Mouse (Mus musculus) central nervous system, embryonic 18 days (tissue): ENCODE data around the gene Abhd17a. TPM values are rescaled to one million over a fixed set of nuclear protein-coding genes. Genes with fewer than 3 reads are reported as not detected.

Source experiments
- polyA plus RNA-seq: library from polyadenylated mRNA; depleted of rRNA; stranded (reverse); fragments of >200 nt; gene quantifications from 2 replicates; pipeline ENCODE4 v1.2.3, GENCODE M21; 2012; rRNA removed

The Abhd17a gene
- polyA plus RNA-seq: 158 and 169 TPM in 2 replicates

GRCm38 (mm10) chr10:80589879-80590854 lies at the start of gene Abhd17a:
TSS of gene Abhd17a (minus strand) at chr10:80590341.

DNA sequence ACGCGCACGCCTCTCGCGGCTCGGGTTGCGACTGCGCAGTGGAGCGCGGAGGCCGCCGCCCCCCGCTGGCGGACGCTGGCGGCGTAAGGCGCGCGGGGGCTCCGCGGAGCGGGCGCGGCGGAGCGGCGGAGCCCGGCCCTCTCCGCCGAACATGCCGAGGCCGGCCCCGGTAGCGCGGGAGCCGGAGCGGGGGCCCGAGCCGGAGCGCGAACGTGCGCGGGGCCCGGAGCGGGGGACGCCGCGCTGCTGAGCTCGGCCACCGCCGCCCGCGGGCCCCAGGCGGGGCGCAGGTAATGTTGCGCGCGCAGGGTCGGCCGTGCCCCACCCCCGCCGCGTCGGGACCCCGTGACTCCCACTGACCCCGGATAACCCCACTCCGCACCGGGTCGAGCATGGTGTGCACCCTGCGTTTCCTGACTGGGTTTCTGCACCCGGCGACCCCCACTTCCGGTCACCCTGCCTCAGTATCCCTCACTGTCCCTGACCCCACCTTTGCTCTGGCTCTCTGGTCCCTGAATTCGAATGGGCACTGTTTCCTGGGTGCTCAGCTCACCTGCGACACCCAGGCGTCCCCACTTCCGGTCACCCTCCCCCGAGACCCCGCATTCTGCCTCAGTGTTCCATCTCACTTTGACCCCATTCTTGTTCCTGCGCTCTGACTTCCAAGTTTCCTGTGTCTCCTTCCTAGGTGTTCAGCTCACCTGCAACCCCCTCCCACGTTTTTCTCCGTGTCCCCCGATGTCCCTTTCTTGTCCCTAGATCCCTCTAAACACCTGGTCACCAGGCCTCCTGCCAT lies 32.7 kb upstream of the Abhd17a start, which contains the start of gene Csnk1g2:
Gene Csnk1g2, plus strand, starts transcription at position 178 of the 796 bp plus-strand sequence.

DNA sequence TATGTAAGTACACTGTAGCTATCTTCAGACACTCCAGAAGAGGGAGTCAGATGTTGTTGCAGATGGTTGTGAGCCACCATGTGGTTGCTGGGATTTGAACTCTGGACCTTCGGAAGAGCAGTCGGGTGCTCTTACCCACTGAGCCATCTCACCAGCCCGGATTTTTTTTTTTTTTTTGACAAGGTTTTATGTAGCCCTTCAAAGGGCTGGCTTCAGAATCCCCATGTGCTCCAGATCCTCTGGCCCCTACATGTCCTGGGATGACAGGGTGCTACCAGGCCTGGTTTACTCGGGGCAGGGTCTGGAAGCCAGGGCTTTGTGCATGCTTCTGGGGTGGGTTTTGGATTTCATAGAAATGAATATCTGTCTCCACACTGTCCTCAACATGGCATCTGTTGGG lies 15.6 kb upstream of the Abhd17a start, which contains the start of gene Gm49322:
Gene Gm49322, plus strand, starts transcription at position 301 of the 400 bp plus-strand sequence.

DNA sequence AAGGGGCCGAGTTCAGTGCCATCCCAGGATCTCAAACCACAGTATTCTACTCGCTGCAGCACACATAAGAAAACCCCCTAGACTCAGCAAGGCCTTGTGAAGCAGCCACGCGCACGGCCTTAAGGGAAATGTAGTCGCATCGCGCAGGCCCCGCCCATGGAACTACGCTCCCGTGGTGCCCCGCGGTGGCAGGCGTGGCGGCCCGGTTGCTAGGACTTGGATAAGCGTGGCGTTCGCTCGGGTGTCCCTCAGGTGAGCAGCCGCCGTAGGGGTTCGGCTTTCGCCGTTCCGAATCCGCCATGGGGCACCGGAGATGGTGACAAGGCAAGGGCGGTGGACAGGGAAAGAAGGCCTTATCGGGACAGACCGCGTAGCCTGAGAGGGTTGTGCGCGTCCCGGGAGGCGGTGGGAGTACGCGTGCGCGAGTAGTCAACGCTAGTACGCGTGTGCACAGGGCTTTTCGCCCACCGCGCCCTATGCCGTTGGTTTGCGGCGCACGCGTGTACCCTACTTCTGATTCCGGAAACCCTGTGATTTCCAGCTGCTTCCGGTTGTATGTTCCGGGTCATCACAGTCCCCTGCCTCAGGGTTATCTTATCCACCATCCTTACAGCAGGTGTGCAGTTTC lies 12.7 kb upstream of the Abhd17a start, which contains the start of the genes Scamp4 and Adat3:
Gene Scamp4, plus strand, starts transcription at position 175 of the 628 bp plus-strand sequence.
Gene Adat3, plus strand, starts transcription at position 183 of the 628 bp plus-strand sequence.

GRCm38 (mm10) chr10:80577195-80578130 lies 12.7 kb downstream of the Abhd17a start, which contains the start of gene Klf16:
TSS of gene Klf16 (minus strand) at chr10:80577321.

DNA sequence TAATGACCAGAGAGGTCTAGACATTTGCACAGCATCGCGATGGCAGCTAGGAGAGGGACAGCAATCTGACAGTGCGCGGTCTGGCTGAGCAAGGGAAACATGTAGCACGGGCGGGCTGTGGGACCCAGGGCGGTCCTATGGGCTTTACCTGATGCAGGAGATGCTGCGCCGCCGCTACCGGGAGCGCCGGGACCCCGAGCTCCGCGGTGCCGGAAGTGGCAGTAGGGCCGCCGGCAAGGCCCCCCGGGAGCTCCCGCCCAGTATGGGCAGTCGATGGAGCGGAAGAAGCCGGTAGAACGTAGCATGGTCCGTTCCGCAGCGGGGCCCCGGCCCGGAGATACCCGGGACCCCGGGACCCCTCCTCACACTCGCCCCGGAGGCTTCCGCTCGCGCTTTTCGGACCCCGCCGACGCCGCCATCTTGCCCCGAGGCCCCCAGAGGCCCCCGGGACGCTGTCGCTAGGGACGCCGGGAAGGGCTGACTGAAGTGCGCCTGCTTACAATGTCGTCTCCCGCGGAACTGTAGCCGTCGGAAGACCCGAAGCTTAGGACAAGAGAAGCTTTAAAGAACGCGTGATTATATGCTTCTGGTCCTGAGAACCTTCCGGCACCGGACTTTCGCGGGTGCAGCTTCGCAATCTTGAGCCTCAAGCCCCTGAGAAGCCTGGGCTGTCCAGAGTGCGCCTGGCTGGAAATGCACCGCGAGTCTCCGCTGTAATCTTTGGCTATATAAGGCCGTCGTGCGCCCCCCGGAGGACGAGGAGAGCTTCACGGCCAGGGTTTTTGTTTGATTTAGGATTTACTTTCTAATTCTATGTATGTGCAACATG lies 28.8 kb downstream of the Abhd17a start, which contains the start of gene Rexo1:
Gene Rexo1, minus strand, starts transcription at position 445 of the 829 bp plus-strand sequence.

DNA sequence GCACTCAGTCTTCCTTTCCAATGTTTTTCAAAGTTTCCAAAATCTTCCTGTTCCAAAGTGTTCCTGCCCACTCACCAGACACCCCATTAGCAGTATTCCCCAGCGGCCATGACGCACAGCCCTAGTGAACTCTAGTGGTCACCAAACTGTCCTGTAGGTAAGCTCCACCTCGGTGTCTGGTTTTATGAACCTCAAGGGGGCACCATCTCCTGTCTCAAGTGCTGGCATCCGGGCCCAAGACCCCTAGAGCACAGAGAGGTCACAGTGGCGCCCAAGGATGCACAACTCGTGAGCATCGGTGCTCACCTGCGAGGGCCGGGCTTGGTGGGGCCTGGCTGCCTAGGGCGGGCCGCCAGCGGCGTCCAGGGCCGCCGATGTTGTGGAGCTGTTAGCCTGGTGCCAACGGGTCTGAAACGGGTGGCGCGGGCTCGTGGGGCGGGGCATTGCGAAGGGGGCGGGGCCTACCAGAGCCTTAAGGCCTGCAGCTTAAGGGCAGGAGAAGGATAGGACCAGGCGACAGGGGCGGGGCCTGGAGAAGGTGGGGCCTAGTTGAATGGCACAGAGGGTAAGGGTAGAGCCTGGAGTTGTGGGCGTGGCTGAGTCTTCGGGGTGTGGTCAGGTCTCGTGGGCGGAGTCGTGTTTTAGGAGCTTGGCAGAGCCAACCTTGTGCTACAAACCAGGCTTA lies 51.3 kb downstream of the Abhd17a start, which contains the start of gene Atp8b3:
Gene Atp8b3, minus strand, starts transcription at position 415 of the 685 bp plus-strand sequence.

Other genes with a start within 250 kb of the Abhd17a start
- 1.2 and 2.2 TPM in 2 replicates for gene Adamtsl5, start 241.9 kb downstream of the Abhd17a start, polyA plus RNA-seq
- 14.5 and 15.1 TPM in 2 replicates for gene Plk5, start 233.9 kb downstream of the Abhd17a start, polyA plus RNA-seq
- gene Mex3d, start 202.7 kb downstream of the Abhd17a start, polyA plus RNA-seq: 72.2 and 76.7 TPM in 2 replicates
- gene Mbd3, start 190.8 kb downstream of the Abhd17a start, polyA plus RNA-seq: 199 and 209 TPM in 2 replicates
- gene Uqcr11, start 183.5 kb downstream of the Abhd17a start, polyA plus RNA-seq: 745 and 942 TPM in 2 replicates
- 60.4 and 61.6 TPM in 2 replicates for gene Tcf3, start 156.7 kb downstream of the Abhd17a start, polyA plus RNA-seq
- gene Onecut3, start 95.5 kb downstream of the Abhd17a start, polyA plus RNA-seq: 1.8 and 1.9 TPM in 2 replicates
- gene Atp8b3, start 51.2 kb downstream of the Abhd17a start, polyA plus RNA-seq: 0.56 TPM in 2 replicates
- 35.8 and 43.3 TPM in 2 replicates for gene Rexo1, start 28.8 kb downstream of the Abhd17a start, polyA plus RNA-seq
- gene Klf16, start 13.0 kb downstream of the Abhd17a start, polyA plus RNA-seq: 16.9 and 17.9 TPM in 2 replicates
- 48.0 and 52.2 TPM in 2 replicates for gene Scamp4, start 12.5 kb upstream of the Abhd17a start, polyA plus RNA-seq
- 7.8 and 8.9 TPM in 2 replicates for gene Adat3, start 12.5 kb upstream of the Abhd17a start, polyA plus RNA-seq
- gene Gm49322, start 15.7 kb upstream of the Abhd17a start, polyA plus RNA-seq: 3.7 and 4.2 TPM in 2 replicates
- 179 and 190 TPM in 2 replicates for gene Csnk1g2, start 32.5 kb upstream of the Abhd17a start, polyA plus RNA-seq
- 67.4 and 77.7 TPM in 2 replicates for gene Btbd2, start 66.7 kb upstream of the Abhd17a start, polyA plus RNA-seq
- 72.1 and 74.4 TPM in 2 replicates for gene Mknk2, start 87.8 kb upstream of the Abhd17a start, polyA plus RNA-seq
- 33.3 and 34.2 TPM in 2 replicates for gene Mob3a, start 111.6 kb upstream of the Abhd17a start, polyA plus RNA-seq
- 82.4 and 83.5 TPM in 2 replicates for gene Izumo4, start 111.8 kb upstream of the Abhd17a start, polyA plus RNA-seq
- gene Ap3d1, start 151.9 kb upstream of the Abhd17a start, polyA plus RNA-seq: 155 and 167 TPM in 2 replicates
- gene Dot1l, start 164.9 kb upstream of the Abhd17a start, polyA plus RNA-seq: 28.5 and 36.1 TPM in 2 replicates
- 60.0 and 71.0 TPM in 2 replicates for gene Sf3a2, start 207.9 kb upstream of the Abhd17a start, polyA plus RNA-seq
- 107 TPM in 2 replicates for gene Plekhj1, start 208.3 kb upstream of the Abhd17a start, polyA plus RNA-seq
- gene Amh, start 214.9 kb upstream of the Abhd17a start, polyA plus RNA-seq: 1.5 and 1.9 TPM in 2 replicates
- gene Jsrp1, start 223.2 kb upstream of the Abhd17a start, polyA plus RNA-seq: 0.63 and 2.8 TPM in 2 replicates
- 634 and 715 TPM in 2 replicates for gene Oaz1, start 236.3 kb upstream of the Abhd17a start, polyA plus RNA-seq